Mouse (Mus musculus) bone marrow macrophage, adult 2 months (primary cell): ENCODE results near the gene G0s2. TPM values are rescaled to one million over a fixed set of nuclear protein-coding genes. Genes with fewer than 3 reads are reported as not detected.

ENCODE experiments used
- H3K27ac ChIP-seq: 2 replicates; pipeline ENCODE4 v1.5.1; 2012; ENCODE audit warnings: low read depth, low read length; ENCODE audit not compliant: insufficient read depth
- H3K4me1 ChIP-seq: 2 replicates; pipeline ENCODE4 v1.6.1; 2012; ENCODE audit warnings: low read length; ENCODE audit not compliant: control insufficient read depth, insufficient read depth
- H3K4me3 ChIP-seq: 2 replicates; pipeline ENCODE4 v1.5.1; 2012; ENCODE audit warnings: mild to moderate bottlenecking, low read length, moderate library complexity; ENCODE audit not compliant: insufficient read depth
- CTCF ChIP-seq: IDR thresholded peaks from 2 replicates; pipeline ENCODE4 v1.5.1; 2012; ENCODE audit warnings: low read depth, mild to moderate bottlenecking, low read length, moderate library complexity
- POLR2A ChIP-seq: IDR thresholded peaks from 2 replicates; pipeline ENCODE4 v1.6.1; 2012; ENCODE audit warnings: mild to moderate bottlenecking, low read depth, low read length, borderline replicate concordance
- polyA plus RNA-seq: library from polyadenylated mRNA; stranded (reverse); fragments of >200 nt; gene quantifications from 2 replicates; pipeline ENCODE4 v1.2.4, GENCODE M21; 2012; ENCODE audit not compliant: missing spikeins, insufficient read depth, insufficient read length

Gene G0s2
- polyA plus RNA-seq, 1 experiment, result not detected

- H3K4me3 ChIP-seq, result no peak overlapping the region
- H3K27ac ChIP-seq, result no peak overlapping the region
- no peaks in the 10 kb centered on the region for H3K4me1 ChIP-seq
- TF ChIP-seq POLR2A (no peak), CTCF (no peak)
These were observed 32.4 kb upstream of the G0s2 start for GRCm38 (mm10) chr1:193305386-193305785.

- TF ChIP-seq POLR2A (no peak), CTCF (no peak)
- H3K4me1 ChIP-seq, result no peaks in the 10 kb centered on the region
- no peak overlapping the region for H3K4me3 ChIP-seq
These were observed 30.1 kb upstream of the G0s2 start for GRCm38 (mm10) chr1:193303096-193303495.

GRCm38 (mm10) chr1:193302093-193302405, 29.0 kb upstream of the G0s2 start:
- no peaks in the 10 kb centered on the region for H3K4me1 ChIP-seq
- TF ChIP-seq POLR2A (no peak), CTCF (no peak)
- H3K4me3 ChIP-seq, result no peak overlapping the region

More at GRCm38 (mm10) chr1:193303096-193303495, 30.1 kb upstream of the G0s2 start:
- no peak overlapping the region for H3K27ac ChIP-seq

GRCm38 (mm10) chr1:193301216-193302092, 28.4 kb upstream of the G0s2 start:
- no peak overlapping the region for H3K27ac ChIP-seq
- no peak for TF ChIP-seq CTCF
- no peak for TF ChIP-seq POLR2A
- H3K4me1 ChIP-seq, result no peaks in the 10 kb centered on the region
- no peak overlapping the region for H3K4me3 ChIP-seq

More at GRCm38 (mm10) chr1:193302093-193302405, 29.0 kb upstream of the G0s2 start:
- H3K27ac ChIP-seq, result no peak overlapping the region

- no peak overlapping the region for H3K4me3 ChIP-seq
- no peak for TF ChIP-seq CTCF
- no peak for TF ChIP-seq POLR2A
- no peaks in the 10 kb centered on the region for H3K4me1 ChIP-seq
- H3K27ac ChIP-seq, result no peak overlapping the region
These were observed 27.0 kb upstream of the G0s2 start for GRCm38 (mm10) chr1:193299995-193300394.

GRCm38 (mm10) chr1:193298141-193298765, 25.2 kb upstream of the G0s2 start:
- Histone ChIP-seq H3K4me3 (no peak overlapping the region), H3K4me1 (no peaks in the 10 kb centered on the region), H3K27ac (no peak overlapping the region)
- no peak for TF ChIP-seq POLR2A
- no peak for TF ChIP-seq CTCF

GRCm38 (mm10) chr1:193295920-193296319, 22.9 kb upstream of the G0s2 start:
- TF ChIP-seq POLR2A (no peak), CTCF (no peak)
- Histone ChIP-seq H3K27ac (no peak overlapping the region), H3K4me1 (no peaks in the 10 kb centered on the region), H3K4me3 (no peak overlapping the region)

- TF ChIP-seq CTCF (no peak), POLR2A (no peak)
- Histone ChIP-seq H3K27ac (no peak overlapping the region), H3K4me3 (no peak overlapping the region), H3K4me1 (no peaks in the 10 kb centered on the region)
These were observed 20.9 kb upstream of the G0s2 start for GRCm38 (mm10) chr1:193293926-193294325.

GRCm38 (mm10) chr1:193293039-193293438, 20.0 kb upstream of the G0s2 start:
- no peak for TF ChIP-seq POLR2A
- TF ChIP-seq CTCF, result no peak
- H3K4me3 ChIP-seq, result no peak overlapping the region
- no peak overlapping the region for H3K27ac ChIP-seq
- no peaks in the 10 kb centered on the region for H3K4me1 ChIP-seq

- H3K4me1 ChIP-seq, result no peaks in the 10 kb centered on the region
- TF ChIP-seq POLR2A (no peak), CTCF (no peak)
- no peak overlapping the region for H3K4me3 ChIP-seq
- no peak overlapping the region for H3K27ac ChIP-seq
These were observed 17.7 kb upstream of the G0s2 start for GRCm38 (mm10) chr1:193290686-193291085.
